Mouse (Mus musculus): ENCODE measurements around the gene Slc6a16. TPM values are rescaled to one million over a fixed set of nuclear protein-coding genes. Genes with fewer than 3 reads are reported as not detected.

Slc6a16 gene
- total and polyA plus RNA-seq, 3 experiments: 0.27 TPM; not detected in 2

GRCm38 (mm10) chr7:45257063-45257840 is 16.4 kb downstream of the Slc6a16 start:
- no peak for DNase-seq (ENCODE audit: low spot score)
- TF ChIP-seq TAL1 (conservative IDR thresholded peaks at IDR 0.05; ENCODE audit: low read depth, low read length) (no peak), CTCF (IDR thresholded peaks at IDR 0.05; ENCODE audit: low read depth, low read length) (no peak), POLR2AphosphoS5 (IDR thresholded peaks at IDR 0.05; ENCODE audit: insufficient replicate concordance, low read depth, low read length) (no peak), GATA1 (IDR thresholded peaks at IDR 0.05; ENCODE audit: borderline replicate concordance, low read length) (no peak), GATA2 (IDR thresholded peaks at IDR 0.05; ENCODE audit: borderline replicate concordance, low read depth, low read length) (no peak)
- Histone ChIP-seq H3K36me3 (replicated peaks) (no peaks in the 10 kb centered on the region), H3K27me3 (ENCODE audit: insufficient read depth, low read length) (peaks cover 39% of the 10 kb centered on the region), H3K4me1 (ENCODE audit: insufficient read depth, low read depth, low read length) (no peaks in the 10 kb centered on the region), H3K4me3 (ENCODE audit: low read depth, low read length) (no peak overlapping the region), H3K9me3 (replicated peaks) (no peaks in the 10 kb centered on the region)
- no peak for ATAC-seq (ENCODE audit: extremely low read depth, insufficient number of reproducible peaks, low FRiP score, poor library complexity, severe bottlenecking)

- DNase-seq (ENCODE audit: low spot score) (no peak), ATAC-seq (ENCODE audit: extremely low read depth, insufficient number of reproducible peaks, low FRiP score, poor library complexity, severe bottlenecking) (no peak)
- Histone ChIP-seq H3K4me3 (ENCODE audit: low read depth, low read length) (no peak overlapping the region), H3K4me1 (ENCODE audit: insufficient read depth, low read depth, low read length) (no peaks in the 10 kb centered on the region), H3K36me3 (replicated peaks) (no peaks in the 10 kb centered on the region), H3K9me3 (replicated peaks) (no peaks in the 10 kb centered on the region), H3K27me3 (ENCODE audit: insufficient read depth, low read length) (peaks cover 47% of the 10 kb centered on the region)
- TF ChIP-seq GATA2 (IDR thresholded peaks at IDR 0.05; ENCODE audit: borderline replicate concordance, low read depth, low read length) (no peak), GATA1 (IDR thresholded peaks at IDR 0.05; ENCODE audit: borderline replicate concordance, low read length) (no peak), CTCF (IDR thresholded peaks at IDR 0.05; ENCODE audit: low read depth, low read length) (no peak), TAL1 (conservative IDR thresholded peaks at IDR 0.05; ENCODE audit: low read depth, low read length) (no peak), POLR2AphosphoS5 (IDR thresholded peaks at IDR 0.05; ENCODE audit: insufficient replicate concordance, low read depth, low read length) (no peak)
These were observed 18.4 kb downstream of the Slc6a16 start for GRCm38 (mm10) chr7:45259281-45259680.

GRCm38 (mm10) chr7:45262266-45262665 is 21.4 kb downstream of the Slc6a16 start:
- H3K4me3 ChIP-seq (ENCODE audit: low read depth, low read length): no peak overlapping the region
- DNase-seq (ENCODE audit: low spot score) (no peak), ATAC-seq (ENCODE audit: extremely low read depth, insufficient number of reproducible peaks, low FRiP score, poor library complexity, severe bottlenecking) (no peak)
- no peaks in the 10 kb centered on the region for H3K36me3 ChIP-seq (replicated peaks)
- peaks cover 44% of the 10 kb centered on the region for H3K27me3 ChIP-seq (ENCODE audit: insufficient read depth, low read length)
- no peaks in the 10 kb centered on the region for H3K9me3 ChIP-seq (replicated peaks)
- TF ChIP-seq POLR2AphosphoS5 (IDR thresholded peaks at IDR 0.05; ENCODE audit: insufficient replicate concordance, low read depth, low read length) (no peak), CTCF (IDR thresholded peaks at IDR 0.05; ENCODE audit: low read depth, low read length) (no peak), GATA1 (IDR thresholded peaks at IDR 0.05; ENCODE audit: borderline replicate concordance, low read length) (no peak), GATA2 (IDR thresholded peaks at IDR 0.05; ENCODE audit: borderline replicate concordance, low read depth, low read length) (no peak), TAL1 (conservative IDR thresholded peaks at IDR 0.05; ENCODE audit: low read depth, low read length) (no peak)
- H3K4me1 ChIP-seq (ENCODE audit: insufficient read depth, low read depth, low read length): no peaks in the 10 kb centered on the region

GRCm38 (mm10) chr7:45263006-45263607 is 22.2 kb downstream of the Slc6a16 start:
- TF ChIP-seq POLR2AphosphoS5 (IDR thresholded peaks at IDR 0.05; ENCODE audit: insufficient replicate concordance, low read depth, low read length) (no peak), GATA1 (IDR thresholded peaks at IDR 0.05; ENCODE audit: borderline replicate concordance, low read length) (no peak), TAL1 (conservative IDR thresholded peaks at IDR 0.05; ENCODE audit: low read depth, low read length) (no peak), CTCF (IDR thresholded peaks at IDR 0.05; ENCODE audit: low read depth, low read length) (no peak), GATA2 (IDR thresholded peaks at IDR 0.05; ENCODE audit: borderline replicate concordance, low read depth, low read length) (no peak)
- DNase-seq (ENCODE audit: low spot score) (no peak), ATAC-seq (ENCODE audit: extremely low read depth, insufficient number of reproducible peaks, low FRiP score, poor library complexity, severe bottlenecking) (no peak)
- H3K27me3 ChIP-seq (ENCODE audit: insufficient read depth, low read length): peaks cover 44% of the 10 kb centered on the region
- H3K9me3 ChIP-seq (replicated peaks): no peaks in the 10 kb centered on the region
- no peak overlapping the region for H3K4me3 ChIP-seq (ENCODE audit: low read depth, low read length)
- no peaks in the 10 kb centered on the region for H3K36me3 ChIP-seq (replicated peaks)
- no peaks in the 10 kb centered on the region for H3K4me1 ChIP-seq (ENCODE audit: insufficient read depth, low read depth, low read length)

- DNase-seq (ENCODE audit: low spot score) (no peak), ATAC-seq (ENCODE audit: extremely low read depth, insufficient number of reproducible peaks, low FRiP score, poor library complexity, severe bottlenecking) (no peak)
- no peak for TF ChIP-seq GATA2 (IDR thresholded peaks at IDR 0.05; ENCODE audit: borderline replicate concordance, low read depth, low read length)
- TF ChIP-seq GATA1 (IDR thresholded peaks at IDR 0.05; ENCODE audit: borderline replicate concordance, low read length): no peak
- TF ChIP-seq POLR2AphosphoS5 (IDR thresholded peaks at IDR 0.05; ENCODE audit: insufficient replicate concordance, low read depth, low read length): no peak
- TF ChIP-seq TAL1 (conservative IDR thresholded peaks at IDR 0.05; ENCODE audit: low read depth, low read length): no peak
- TF ChIP-seq CTCF (IDR thresholded peaks at IDR 0.05; ENCODE audit: low read depth, low read length): no peak
- Histone ChIP-seq H3K36me3 (replicated peaks) (no peaks in the 10 kb centered on the region), H3K9me3 (replicated peaks) (no peaks in the 10 kb centered on the region), H3K4me3 (ENCODE audit: low read depth, low read length) (no peak overlapping the region), H3K27me3 (ENCODE audit: insufficient read depth, low read length) (peaks cover 45% of the 10 kb centered on the region), H3K4me1 (ENCODE audit: insufficient read depth, low read depth, low read length) (no peaks in the 10 kb centered on the region)
These were observed 23.5 kb downstream of the Slc6a16 start for GRCm38 (mm10) chr7:45264348-45264747.

- Histone ChIP-seq H3K9me3 (replicated peaks) (no peaks in the 10 kb centered on the region), H3K27me3 (ENCODE audit: insufficient read depth, low read length) (peaks cover 35% of the 10 kb centered on the region), H3K4me3 (ENCODE audit: low read depth, low read length) (no peak overlapping the region), H3K4me1 (ENCODE audit: insufficient read depth, low read depth, low read length) (no peaks in the 10 kb centered on the region), H3K36me3 (replicated peaks) (no peaks in the 10 kb centered on the region)
- ATAC-seq (ENCODE audit: extremely low read depth, insufficient number of reproducible peaks, low FRiP score, poor library complexity, severe bottlenecking) (no peak), DNase-seq (ENCODE audit: low spot score) (no peak)
- TF ChIP-seq CTCF (IDR thresholded peaks at IDR 0.05; ENCODE audit: low read depth, low read length) (no peak), POLR2AphosphoS5 (IDR thresholded peaks at IDR 0.05; ENCODE audit: insufficient replicate concordance, low read depth, low read length) (no peak)
These were observed 24.6 kb downstream of the Slc6a16 start for GRCm38 (mm10) chr7:45265518-45265917.

All from G1E (cell line).